Mouse (Mus musculus) testis, adult 2 months (tissue): ENCODE measurements at regions not wholly inside any gene's neighbourhood (a gene's known extent, or its start where the extent isn't known, plus 50 kb on each side); places are given as distances from the start of the nearest gene placed in this dataset.

Experiments used
- CTCF ChIP-seq: fragments of 200-500 bp; IDR thresholded peaks from 2 replicates; pipeline ENCODE4 v1.5.1; 2012; ENCODE audit warnings: low read depth, mild to moderate bottlenecking, inconsistent platforms, low read length, moderate library complexity; ENCODE audit not compliant: control insufficient read depth, insufficient read depth, insufficient replicate concordance
- POLR2A ChIP-seq: fragments of 200-500 bp; IDR thresholded peaks from 2 replicates; pipeline ENCODE4 v1.6.1; 2012; ENCODE audit warnings: low read depth, mild to moderate bottlenecking, inconsistent platforms, low read length, moderate library complexity; ENCODE audit not compliant: control insufficient read depth

DNA sequence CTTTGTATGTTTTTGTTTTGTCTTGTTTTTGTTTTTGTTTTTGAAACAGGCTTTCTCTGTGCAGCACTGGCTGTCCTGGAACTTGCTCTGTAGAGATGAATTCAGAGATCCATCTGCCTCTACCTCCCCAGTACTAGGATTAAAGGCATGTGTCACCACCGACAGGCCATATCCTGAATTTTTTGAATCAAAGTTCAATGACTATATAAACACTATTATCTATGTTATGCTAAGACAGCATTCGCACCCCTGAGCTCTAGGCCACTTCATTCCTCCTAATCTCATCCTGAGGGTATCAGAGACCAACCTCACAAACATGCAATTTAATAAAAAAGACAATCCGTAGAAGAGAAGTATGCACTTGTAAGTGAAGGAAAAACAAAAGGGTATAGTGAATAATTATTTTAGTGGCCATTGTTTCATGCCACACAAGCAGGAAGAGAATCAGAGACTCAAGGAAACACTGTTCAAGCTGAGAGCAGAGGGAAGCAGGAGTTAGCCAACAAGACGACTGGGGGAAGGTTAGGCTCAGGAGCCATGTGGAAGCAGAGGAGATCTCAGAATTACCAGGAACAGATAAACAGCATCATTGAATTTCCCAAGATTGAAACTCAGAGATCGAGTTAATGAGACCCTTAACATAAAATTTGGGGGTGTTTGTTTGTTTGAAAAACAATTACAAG is 101.2 kb upstream of the Cited2 start:
- TF ChIP-seq CTCF = no peak
- no peak for TF ChIP-seq POLR2A
